Mouse (Mus musculus): Measurements from ENCODE around the gene Mob3b. TPM values are rescaled to one million over a fixed set of nuclear protein-coding genes. Genes with fewer than 3 reads are reported as not detected.

The Mob3b gene
- polyA plus RNA-seq, 1 experiment from 2014 or later, result 14.7 TPM

DNA sequence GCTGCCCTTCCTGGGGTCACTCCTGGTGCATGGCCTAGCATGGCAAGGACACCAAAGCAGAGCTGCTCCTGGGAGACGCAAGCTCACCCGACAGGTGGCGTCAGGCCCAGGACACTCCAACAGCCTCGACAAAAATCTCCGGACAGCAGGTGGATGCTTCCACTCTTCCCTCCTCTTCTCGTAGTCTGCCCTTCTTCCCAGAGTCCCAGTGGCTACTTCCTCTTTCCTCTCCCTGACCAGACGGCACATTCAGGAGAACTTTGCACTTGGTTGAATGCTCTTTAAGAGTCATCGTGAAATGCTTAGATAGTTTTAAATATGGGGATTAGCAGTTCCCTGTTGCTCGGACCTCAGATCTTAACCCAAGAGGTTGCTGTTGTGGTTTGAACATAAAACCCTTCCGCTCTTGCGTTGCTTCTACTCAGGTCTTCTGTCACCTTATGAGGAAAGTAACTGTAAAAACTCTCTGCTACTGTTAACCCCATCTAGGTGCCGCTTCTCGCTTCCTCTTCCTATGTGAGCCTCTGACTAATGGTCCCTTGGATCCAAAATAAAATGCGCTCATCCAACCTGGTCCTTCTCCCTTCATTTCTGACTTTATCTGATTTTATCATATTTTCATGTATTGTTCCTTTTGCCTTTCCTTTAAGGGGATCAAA is 52.0 kb downstream of the Mob3b start:
- H3K4me1 ChIP-seq, result peaks cover 11% of the 10 kb centered on the region
- 81% methylated on average over 14 of the region's 14 CpGs for WGBS
- H3K36me3 ChIP-seq, result no peaks in the 10 kb centered on the region
- H3K27ac ChIP-seq, result no peak overlapping the region
- H3K4me3 ChIP-seq (replicated peaks), result no peak overlapping the region
- no peak overlapping the region for H3K4me2 ChIP-seq
- no peak for ATAC-seq (replicated peaks; ENCODE audit: low FRiP score)
- H3K9me3 ChIP-seq (replicated peaks), result no peaks in the 10 kb centered on the region
- no peaks in the 10 kb centered on the region for H3K27me3 ChIP-seq
- H3K9ac ChIP-seq, result no peak overlapping the region

DNA sequence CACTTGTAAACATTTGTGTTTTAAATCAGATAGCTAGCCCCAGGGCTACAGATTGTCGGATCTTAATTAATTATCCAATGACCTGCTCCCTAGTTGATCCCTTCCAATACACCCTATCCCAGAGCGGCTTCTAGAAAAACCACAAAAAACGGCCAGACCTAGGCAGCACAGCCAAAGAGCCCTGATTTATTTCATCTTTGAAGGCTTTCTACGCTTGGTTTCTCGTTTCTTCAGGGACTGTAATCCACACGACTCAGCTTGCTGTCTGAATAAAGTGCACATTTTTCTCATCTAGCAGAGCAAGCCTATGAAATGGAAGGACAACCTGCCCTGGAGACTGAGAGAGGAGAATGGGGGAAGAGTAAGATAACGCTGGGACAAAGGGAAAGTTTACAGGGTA is 56.1 kb downstream of the Mob3b start:
- no peaks in the 10 kb centered on the region for H3K9me3 ChIP-seq (replicated peaks)
- H3K36me3 ChIP-seq, result no peaks in the 10 kb centered on the region
- H3K27me3 ChIP-seq, result no peaks in the 10 kb centered on the region
- no peak for ATAC-seq (replicated peaks; ENCODE audit: low FRiP score)
- H3K4me1 ChIP-seq, result peaks cover 41% of the 10 kb centered on the region
- no peak overlapping the region for H3K9ac ChIP-seq
- no peak overlapping the region for H3K4me3 ChIP-seq (replicated peaks)
- 20% methylated on average over 7 of the region's 7 CpGs for WGBS
- H3K4me2 ChIP-seq, result no peak overlapping the region
- H3K27ac ChIP-seq, result no peak overlapping the region

- Histone ChIP-seq H3K9ac (peak overlapping the region; percentile 26; the same call in 1 of the 2 replicates), H3K27me3 (no peaks in the 10 kb centered on the region), H3K4me2 (peak overlapping the region; percentile 73), H3K9me3 (replicated peaks) (no peaks in the 10 kb centered on the region), H3K36me3 (no peaks in the 10 kb centered on the region), H3K4me1 (peaks cover 47% of the 10 kb centered on the region), H3K4me3 (replicated peaks) (peak overlapping the region; percentile 41), H3K27ac (0 out of 2 replicates have a peak overlapping the region, but pooled peaks have one; percentile 41)
- ATAC-seq (replicated peaks; ENCODE audit: low FRiP score), result peak; percentile 92
- WGBS, result 10% methylated on average over 29 of the region's 29 CpGs
These were observed 57.2 kb downstream of the Mob3b start for GRCm38 (mm10) chr4:35099865-35100780.

DNA sequence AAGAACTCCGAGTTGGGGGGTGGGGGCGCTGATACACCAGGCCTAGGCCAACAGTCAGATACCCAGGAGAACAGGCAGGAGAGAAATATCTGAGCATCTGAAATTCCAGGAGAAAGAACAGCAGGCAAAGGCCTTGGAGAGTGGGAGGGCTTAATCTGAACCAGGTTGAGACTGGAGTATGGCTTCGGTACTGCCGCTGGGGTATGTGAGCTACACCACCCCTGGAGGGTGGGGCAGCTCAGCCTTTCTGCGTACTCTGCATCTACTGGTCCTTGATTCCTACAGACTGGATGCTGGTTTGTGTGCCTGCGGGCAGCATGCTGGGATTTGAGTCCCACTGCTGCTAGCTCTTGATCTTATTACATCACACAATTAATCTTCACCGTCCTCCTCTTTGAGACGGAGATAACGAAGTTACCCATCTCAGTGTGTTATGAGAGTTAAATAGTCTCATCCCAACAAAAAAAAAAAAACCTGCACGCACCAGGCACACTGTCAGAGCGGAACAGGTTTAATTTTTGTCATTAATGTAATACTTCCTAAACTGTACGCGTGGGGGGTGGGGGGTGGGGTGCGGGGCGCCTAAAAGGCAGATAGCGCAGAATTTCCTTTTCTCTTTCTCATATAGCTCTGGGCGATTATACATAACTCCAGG is 57.9 kb downstream of the Mob3b start:
- Histone ChIP-seq H3K9ac (peak overlapping the region; percentile 26; the same call in 1 of the 2 replicates), H3K9me3 (replicated peaks) (no peaks in the 10 kb centered on the region), H3K4me2 (peak overlapping the region; percentile 73), H3K4me3 (replicated peaks) (peak overlapping the region; percentile 41), H3K27ac (no peak overlapping the region), H3K36me3 (no peaks in the 10 kb centered on the region), H3K27me3 (no peaks in the 10 kb centered on the region), H3K4me1 (peaks cover 47% of the 10 kb centered on the region)
- ATAC-seq (replicated peaks; ENCODE audit: low FRiP score), result no peak
- 27% methylated on average over 17 of the region's 17 CpGs for WGBS

DNA sequence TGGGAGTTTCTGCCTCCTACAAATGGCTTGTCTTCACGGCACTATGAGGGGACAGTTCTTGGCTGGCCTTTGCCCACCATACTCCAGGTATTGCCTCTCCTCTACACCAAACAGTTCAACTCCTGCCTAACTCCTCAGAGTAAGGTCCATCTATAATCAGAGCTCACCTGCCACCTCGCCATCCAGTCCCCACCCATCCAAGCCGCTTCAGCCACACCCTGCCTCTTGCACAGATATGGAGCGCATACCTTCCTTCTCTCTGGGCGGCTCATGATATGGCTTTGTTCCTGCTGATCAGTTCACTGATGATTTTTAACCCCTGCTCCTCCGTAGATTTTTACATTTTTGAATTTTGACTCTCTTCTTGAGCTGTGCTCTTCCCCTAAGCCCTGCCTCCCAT is 58.7 kb downstream of the Mob3b start:
- Histone ChIP-seq H3K36me3 (no peaks in the 10 kb centered on the region), H3K9ac (no peak overlapping the region), H3K4me2 (no peak overlapping the region), H3K9me3 (replicated peaks) (no peaks in the 10 kb centered on the region), H3K4me3 (replicated peaks) (no peak overlapping the region), H3K27me3 (no peaks in the 10 kb centered on the region), H3K4me1 (peaks cover 52% of the 10 kb centered on the region), H3K27ac (no peak overlapping the region)
- 86% methylated on average over 6 of the region's 6 CpGs for WGBS
- ATAC-seq (replicated peaks; ENCODE audit: low FRiP score), result no peak

- no peak overlapping the region for H3K4me3 ChIP-seq (replicated peaks)
- no peaks in the 10 kb centered on the region for H3K9me3 ChIP-seq (replicated peaks)
- H3K4me1 ChIP-seq, result peaks cover 55% of the 10 kb centered on the region
- H3K27ac ChIP-seq, result no peak overlapping the region
- WGBS, result 69% methylated on average over 28 of the region's 28 CpGs
- H3K36me3 ChIP-seq, result no peaks in the 10 kb centered on the region
- no peak for ATAC-seq (replicated peaks; ENCODE audit: low FRiP score)
- H3K9ac ChIP-seq, result no peak overlapping the region
- H3K4me2 ChIP-seq, result no peak overlapping the region
- no peaks in the 10 kb centered on the region for H3K27me3 ChIP-seq
These were observed 60.8 kb downstream of the Mob3b start for GRCm38 (mm10) chr4:35096226-35097175.

- H3K27ac ChIP-seq, result no peak overlapping the region
- H3K4me1 ChIP-seq, result peaks cover 24% of the 10 kb centered on the region
- H3K36me3 ChIP-seq, result no peaks in the 10 kb centered on the region
- no peak overlapping the region for H3K4me2 ChIP-seq
- 58% methylated on average over 3 of the region's 3 CpGs for WGBS
- H3K4me3 ChIP-seq (replicated peaks), result no peak overlapping the region
- ATAC-seq (replicated peaks; ENCODE audit: low FRiP score), result no peak
- no peaks in the 10 kb centered on the region for H3K9me3 ChIP-seq (replicated peaks)
- no peaks in the 10 kb centered on the region for H3K27me3 ChIP-seq
- H3K9ac ChIP-seq, result no peak overlapping the region
These were observed 64.8 kb downstream of the Mob3b start for GRCm38 (mm10) chr4:35092457-35092856.

- no peak overlapping the region for H3K9ac ChIP-seq
- no peak overlapping the region for H3K4me2 ChIP-seq
- H3K4me3 ChIP-seq (replicated peaks), result no peak overlapping the region
- ATAC-seq (replicated peaks; ENCODE audit: low FRiP score), result no peak
- H3K4me1 ChIP-seq, result peaks cover 14% of the 10 kb centered on the region
- no peaks in the 10 kb centered on the region for H3K36me3 ChIP-seq
- WGBS, result 76% methylated on average over 13 of the region's 13 CpGs
- no peaks in the 10 kb centered on the region for H3K9me3 ChIP-seq (replicated peaks)
- no peaks in the 10 kb centered on the region for H3K27me3 ChIP-seq
- no peak overlapping the region for H3K27ac ChIP-seq
These were observed 66.0 kb downstream of the Mob3b start for GRCm38 (mm10) chr4:35091157-35091784.

DNA sequence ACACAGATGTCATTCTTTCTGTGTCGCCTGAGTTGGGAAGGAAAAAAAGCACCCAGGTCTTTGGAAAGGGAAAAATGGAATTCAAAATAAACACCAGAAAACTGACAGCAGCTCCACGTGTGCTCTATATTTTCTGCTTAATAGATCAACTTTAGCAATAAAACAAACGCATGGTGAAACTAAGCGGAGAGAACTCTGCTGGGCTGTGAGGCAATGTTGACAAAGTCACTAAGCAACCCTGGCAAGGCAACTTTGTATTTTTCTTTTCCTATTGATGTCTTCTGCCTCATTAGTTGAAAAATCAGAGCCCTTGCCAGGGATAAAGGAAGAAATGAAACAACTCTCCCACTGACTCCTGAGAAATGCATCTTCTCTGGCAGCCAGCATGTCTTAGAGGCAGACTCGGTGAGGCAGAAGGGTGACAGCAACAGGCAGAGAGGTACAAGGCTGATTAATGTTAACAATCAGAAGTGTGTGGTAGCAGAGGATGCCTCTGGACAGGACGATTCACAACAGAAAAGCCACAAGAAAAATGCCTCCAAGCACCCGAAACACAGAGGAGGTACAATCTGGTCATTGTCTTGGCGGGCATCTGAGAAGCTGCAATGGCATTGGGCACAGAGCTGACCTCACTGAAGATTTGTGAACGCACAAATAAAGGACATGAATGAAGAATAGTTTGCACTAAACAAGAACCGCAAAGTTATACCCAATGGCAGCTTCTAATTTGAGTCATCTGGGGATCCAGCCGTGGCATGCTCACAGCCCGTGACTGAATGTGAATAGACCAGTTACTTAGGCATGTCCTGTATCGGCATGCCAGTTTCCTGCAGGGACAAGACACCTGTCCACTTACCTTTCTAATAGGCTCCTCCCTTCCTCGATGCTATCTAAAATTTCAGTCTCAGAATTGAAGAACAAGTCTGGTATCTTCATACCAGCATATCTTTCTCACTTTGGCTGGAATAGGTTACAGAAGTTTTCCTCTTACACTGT is 67.7 kb downstream of the Mob3b start:
- Histone ChIP-seq H3K4me3 (replicated peaks) (no peak overlapping the region), H3K9me3 (replicated peaks) (no peaks in the 10 kb centered on the region), H3K4me2 (no peak overlapping the region), H3K4me1 (peaks cover 12% of the 10 kb centered on the region; the same call in 1 of the 2 replicates), H3K36me3 (no peaks in the 10 kb centered on the region), H3K27ac (no peak overlapping the region), H3K27me3 (no peaks in the 10 kb centered on the region), H3K9ac (no peak overlapping the region)
- 72% methylated on average over 14 of the region's 14 CpGs for WGBS
- ATAC-seq (replicated peaks; ENCODE audit: low FRiP score), result no peak

GRCm38 (mm10) chr4:35086067-35086700 is 71.1 kb downstream of the Mob3b start:
- WGBS, result 56% methylated on average over 7 of the region's 7 CpGs

More at GRCm38 (mm10) chr4:35086067-35086700, 71.1 kb downstream of the Mob3b start:
- H3K9ac ChIP-seq, result no peak overlapping the region
- H3K9me3 ChIP-seq (replicated peaks), result no peaks in the 10 kb centered on the region
- H3K27me3 ChIP-seq, result no peaks in the 10 kb centered on the region
- H3K4me1 ChIP-seq, result peaks cover 16% of the 10 kb centered on the region; the same call in 1 of the 2 replicates
- no peak overlapping the region for H3K4me2 ChIP-seq
- no peak for ATAC-seq (replicated peaks; ENCODE audit: low FRiP score)
- H3K4me3 ChIP-seq (replicated peaks), result no peak overlapping the region
- H3K27ac ChIP-seq, result no peak overlapping the region
- H3K36me3 ChIP-seq, result no peaks in the 10 kb centered on the region
